Mouse (Mus musculus) left cerebral cortex, adult 2 months (tissue): ENCODE results near the gene Kdm5a. TPM values are rescaled to one million over a fixed set of nuclear protein-coding genes. Genes with fewer than 3 reads are reported as not detected.

Experiments
- DNase-seq, 2 experiments: peaks; one replicate each; pipeline ENCODE4 v3.0.0; 2021 to 2022; ENCODE audit warnings: low spot score in 2 of 2, mixed read lengths in 1 of 2; ENCODE audit errors: extremely low spot score in 1 of 2
- H3K27ac ChIP-seq: fragments of 200-600 bp; 2 replicates; pipeline ENCODE4 v1.8.1; 2022
- H3K4me3 ChIP-seq: fragments of 200-600 bp; 2 replicates; pipeline ENCODE4 v1.8.1; 2022
- CTCF ChIP-seq: fragments of 200-600 bp; IDR thresholded peaks from 2 replicates; pipeline ENCODE4 v1.8.1; 2022; ENCODE audit warnings: antibody characterized with exemption, mild to moderate bottlenecking, moderate library complexity
- intact Hi-C: fragments of 180-260 bp; cut with DNase I; formaldehyde crosslinking; loops from one replicate; pipeline ENCODE4 v1.15.1; 2025
- long read RNA-seq, 2 experiments: library from polyadenylated mRNA; stranded (forward); transcript quantifications; one replicate each; pipeline ENCODE4 v2.0.0; 2021; ENCODE audit warnings: borderline mapping rate in 2 of 2
- total RNA-seq, 2 experiments: library from RNA; stranded (reverse); gene quantifications; 2 replicates each; pipeline ENCODE4 v1.2.3; 2021

The Kdm5a gene
- 10 to 100 TPM; 45.1 to 46.4 TPM for total RNA-seq
- long read RNA-seq, experiment 1, full-length matches to known transcripts, result 6 of 13 reads
- long read RNA-seq, experiment 1, partial matches to known transcripts, result 1 of 13 reads
- long read RNA-seq, experiment 1, other reads (novel, unspliced or antisense), result 6 of 13 reads
- long read RNA-seq, experiment 2, full-length matches to known transcripts, result 10 of 17 reads
- long read RNA-seq, experiment 2, partial matches to known transcripts, result 6 of 17 reads
- long read RNA-seq, experiment 2, other reads (novel, unspliced or antisense), result 1 of 17 reads

- Histone ChIP-seq H3K27ac (peak within 1 kb of the TSS; percentile 95), H3K4me3 (peak within 1 kb of the TSS; percentile 95)
- TF ChIP-seq CTCF, result no peak; the same call in 1 of the 2 replicates
- intact Hi-C loops, result no loop called here
- DNase-seq, result peak; percentile 92
Measured at GRCm38 (mm10) chr6:120363688-120364522, at the start of gene Kdm5a, which contains the start of gene Ccdc77. Kdm5a (plus strand) TSS chr6:120364124. Ccdc77 (minus strand) TSS chr6:120364374.

- no peak overlapping the region for H3K27ac ChIP-seq
- no peak for DNase-seq
- intact Hi-C loops, result no loop called here
- H3K4me3 ChIP-seq, result no peak overlapping the region
- no peak for TF ChIP-seq CTCF
Measured at GRCm38 (mm10) chr6:120318303-120318940, 45.5 kb upstream of the Kdm5a start.

- Histone ChIP-seq H3K4me3 (no peak overlapping the region), H3K27ac (no peak overlapping the region)
- no peak for TF ChIP-seq CTCF
- no peak for DNase-seq
- intact Hi-C loops, result no loop called here
Measured at GRCm38 (mm10) chr6:120319129-120319528, 44.8 kb upstream of the Kdm5a start.

GRCm38 (mm10) chr6:120320369-120320768 lies 43.6 kb upstream of the Kdm5a start:
- TF ChIP-seq CTCF, result no peak
- no peak overlapping the region for H3K27ac ChIP-seq
- DNase-seq, result no peak
- H3K4me3 ChIP-seq, result no peak overlapping the region
- intact Hi-C loops, result no loop called here

- peak; percentile 48 to 54 for DNase-seq
- intact Hi-C loops, result no loop called here
- no peak overlapping the region for H3K27ac ChIP-seq
- TF ChIP-seq CTCF, result peak; percentile 94
- no peak overlapping the region for H3K4me3 ChIP-seq
Measured at GRCm38 (mm10) chr6:120324295-120324927, 39.5 kb upstream of the Kdm5a start.

GRCm38 (mm10) chr6:120332351-120332750 lies 31.6 kb upstream of the Kdm5a start:
- no peak for DNase-seq
- H3K4me3 ChIP-seq, result no peak overlapping the region
- intact Hi-C loops, result no loop called here
- TF ChIP-seq CTCF, result peak; percentile 52
- no peak overlapping the region for H3K27ac ChIP-seq

- no peak for DNase-seq
- intact Hi-C loops, result no loop called here
- Histone ChIP-seq H3K4me3 (no peak overlapping the region), H3K27ac (no peak overlapping the region)
- TF ChIP-seq CTCF, result no peak
Measured at GRCm38 (mm10) chr6:120343992-120344391, 19.9 kb upstream of the Kdm5a start.

GRCm38 (mm10) chr6:120349018-120349417 lies 14.9 kb upstream of the Kdm5a start:
- TF ChIP-seq CTCF, result no peak
- intact Hi-C loops, result no loop called here
- H3K4me3 ChIP-seq, result no peak overlapping the region
- no peak for DNase-seq
- H3K27ac ChIP-seq, result no peak overlapping the region

- intact Hi-C loops, result no loop called here
- no peak overlapping the region for H3K27ac ChIP-seq
- no peak for TF ChIP-seq CTCF
Measured at GRCm38 (mm10) chr6:120356478-120356877, 7.4 kb upstream of the Kdm5a start.

GRCm38 (mm10) chr6:120356951-120357945 lies 6.7 kb upstream of the Kdm5a start:
- H3K4me3 ChIP-seq, result peak overlapping the region; percentile 59
- peak; percentile 27 for TF ChIP-seq CTCF
- intact Hi-C loops, result no loop called here
- H3K27ac ChIP-seq, result no peak overlapping the region
- peak; percentile 76 to 82 for DNase-seq

More at GRCm38 (mm10) chr6:120356478-120356877, 7.4 kb upstream of the Kdm5a start:
- no peak for DNase-seq
- peak overlapping the region; percentile 59 for H3K4me3 ChIP-seq

- TF ChIP-seq CTCF, result no peak
- intact Hi-C loops, result no loop called here
- no peak overlapping the region for H3K27ac ChIP-seq
- no peak overlapping the region for H3K4me3 ChIP-seq
- no peak for DNase-seq
Measured at GRCm38 (mm10) chr6:120362124-120362523, 1.8 kb upstream of the Kdm5a start.
